Mouse (Mus musculus): ENCODE data around the gene Anapc7. TPM values are rescaled to one million over a fixed set of nuclear protein-coding genes. Genes with fewer than 3 reads are reported as not detected.
A peak's percentile ranks its signal among the peaks of the same experiment; 100 is the strongest.

The Anapc7 gene
- total and polyA plus RNA-seq, 3 experiments = 39.9 to 49.7 TPM; not detected in 1

GRCm38 (mm10) chr5:122434541-122434940 is 13.0 kb downstream of the Anapc7 start:
- H3K9ac ChIP-seq (ENCODE audit: control insufficient read depth, low read depth, low read length, poor library complexity, severe bottlenecking) = no peak overlapping the region
- H3K79me2 ChIP-seq (ENCODE audit: control insufficient read depth, insufficient read depth, low read length, poor library complexity) = no peaks in the 10 kb centered on the region
- H3K27me3 ChIP-seq (ENCODE audit: control insufficient read depth in 1 of 2, insufficient read depth in 2 of 2, low read length in 2 of 2) = no peaks in the 10 kb centered on the region
- H3K36me3 ChIP-seq (ENCODE audit: control insufficient read depth in 1 of 2, insufficient read depth in 2 of 2, low read length in 2 of 2) = peaks cover 0 to 43% of the 10 kb centered on the region in 2 experiments; a peak in 2 of 4 replicates
- H3K4me3 ChIP-seq (ENCODE audit: control insufficient read depth in 1 of 2, insufficient read depth in 1 of 2, low read depth in 2 of 2, low read length in 2 of 2) = no peak overlapping the region
- no peak overlapping the region for H3K27ac ChIP-seq (ENCODE audit: control insufficient read depth, low read depth, low read length)
- H3K9me3 ChIP-seq (replicated peaks; ENCODE audit: insufficient read depth, low read length) = no peaks in the 10 kb centered on the region
- peak; percentile 45 for DNase-seq (ENCODE audit: low read depth, low spot score)
- TF ChIP-seq EP300 (IDR thresholded peaks at IDR 0.05; ENCODE audit: low read depth in 1 of 2, low read length in 2 of 2) (no peak), USF1 (IDR thresholded peaks at IDR 0.05; ENCODE audit: low read depth, low read length) (no peak), SIN3A (IDR thresholded peaks at IDR 0.05; ENCODE audit: low read length) (no peak), ZKSCAN1 (IDR thresholded peaks at IDR 0.05; ENCODE audit: low read depth, low read length) (no peak), ZMIZ1 (IDR thresholded peaks at IDR 0.05; ENCODE audit: low read depth, low read length) (no peak), HCFC1 (IDR thresholded peaks at IDR 0.05; ENCODE audit: low read depth, low read length) (no peak), ZC3H11A (IDR thresholded peaks at IDR 0.05; ENCODE audit: low read depth, low read length) (no peak), CHD2 (IDR thresholded peaks at IDR 0.05; ENCODE audit: low read length) (no peak), SMC3 (IDR thresholded peaks at IDR 0.05; ENCODE audit: low read depth, low read length) (peak; percentile 49), MAFK (IDR thresholded peaks at IDR 0.05; ENCODE audit: borderline replicate concordance, low read depth, low read length) (no peak), TBP (IDR thresholded peaks at IDR 0.05; ENCODE audit: low read depth, low read length) (no peak), ELF1 (IDR thresholded peaks at IDR 0.05; ENCODE audit: low read depth, low read length) (no peak), E2F4 (IDR thresholded peaks at IDR 0.05; ENCODE audit: borderline replicate concordance, low read depth, low read length) (no peak), UBTF (IDR thresholded peaks at IDR 0.05; ENCODE audit: borderline replicate concordance, insufficient read depth, low read depth, low read length) (no peak), ETS1 (IDR thresholded peaks at IDR 0.05; ENCODE audit: low read depth, low read length) (no peak), BHLHE40 (IDR thresholded peaks at IDR 0.05; ENCODE audit: borderline replicate concordance, low read depth, low read length) (no peak), TAL1 (IDR thresholded peaks at IDR 0.05; ENCODE audit: low read length) (no peak), RAD21 (IDR thresholded peaks at IDR 0.05; ENCODE audit: low read depth, low read length) (peak; percentile 17), MYB (IDR thresholded peaks at IDR 0.05; ENCODE audit: low read depth, low read length) (no peak), CTCF (IDR thresholded peaks at IDR 0.05 in 2 of 3, conservative IDR thresholded peaks at IDR 0.05 in 1 of 3; ENCODE audit: control insufficient read depth in 1 of 3, insufficient read depth in 1 of 3, low read depth in 2 of 3, low read length in 3 of 3, poor library complexity in 1 of 3, severe bottlenecking in 1 of 3) (peak; percentile 19 to 44 (median 34); a peak in 5 of 6 replicates)
- H3K4me1 ChIP-seq (ENCODE audit: control insufficient read depth in 1 of 2, insufficient read depth in 2 of 2, low read length in 2 of 2) = no peaks in the 10 kb centered on the region

- peaks cover 0 to 27% of the 10 kb centered on the region in 2 experiments; a peak in 2 of 4 replicates for H3K36me3 ChIP-seq (ENCODE audit: control insufficient read depth in 1 of 2, insufficient read depth in 2 of 2, low read length in 2 of 2)
- no peak overlapping the region for H3K27ac ChIP-seq (ENCODE audit: control insufficient read depth, low read depth, low read length)
These were observed 18.1 kb downstream of the Anapc7 start for GRCm38 (mm10) chr5:122439400-122440094.

More at GRCm38 (mm10) chr5:122439400-122440094, 18.1 kb downstream of the Anapc7 start:
- no peak for DNase-seq (ENCODE audit: low read depth, low spot score)
- H3K9me3 ChIP-seq (replicated peaks; ENCODE audit: insufficient read depth, low read length) = no peaks in the 10 kb centered on the region
- no peaks in the 10 kb centered on the region for H3K27me3 ChIP-seq (ENCODE audit: control insufficient read depth in 1 of 2, insufficient read depth in 2 of 2, low read length in 2 of 2)
- no peak for TF ChIP-seq POLR2AphosphoS5 (IDR thresholded peaks at IDR 0.05; ENCODE audit: borderline replicate concordance, low read depth, low read length)
- no peak for TF ChIP-seq ETS1 (IDR thresholded peaks at IDR 0.05; ENCODE audit: low read depth, low read length)
- TF ChIP-seq USF2 (IDR thresholded peaks at IDR 0.05; ENCODE audit: borderline replicate concordance in 1 of 2, insufficient read depth in 1 of 2, low read depth in 1 of 2, low read length in 2 of 2) = no peak
- TF ChIP-seq GABPA (IDR thresholded peaks at IDR 0.05; ENCODE audit: low read depth, low read length) = no peak
- no peak for TF ChIP-seq NRF1 (IDR thresholded peaks at IDR 0.05; ENCODE audit: insufficient read depth, low read depth, low read length, poor library complexity, severe bottlenecking)
- no peak for TF ChIP-seq POLR2A (IDR thresholded peaks at IDR 0.05; ENCODE audit: control insufficient read depth in 1 of 2, insufficient read depth in 1 of 2, low read depth in 1 of 2, low read length in 2 of 2, poor library complexity in 1 of 2)
- no peak overlapping the region for H3K4me3 ChIP-seq (ENCODE audit: control insufficient read depth in 1 of 2, insufficient read depth in 1 of 2, low read depth in 2 of 2, low read length in 2 of 2)
- no peaks in the 10 kb centered on the region for H3K4me1 ChIP-seq (ENCODE audit: control insufficient read depth in 1 of 2, insufficient read depth in 2 of 2, low read length in 2 of 2)
- no peaks in the 10 kb centered on the region for H3K79me2 ChIP-seq (ENCODE audit: control insufficient read depth, insufficient read depth, low read length, poor library complexity)
- no peak overlapping the region for H3K9ac ChIP-seq (ENCODE audit: control insufficient read depth, low read depth, low read length, poor library complexity, severe bottlenecking)
